Mouse (Mus musculus) lung, postnatal 0 days (tissue): ENCODE measurements around the gene AI467606.

Experiments used
- CTCF ChIP-seq: IDR thresholded peaks from 2 replicates; pipeline ENCODE4 v1.5.1; 2016; ENCODE audit warnings: antibody characterized with exemption, mild to moderate bottlenecking
- EP300 ChIP-seq: IDR thresholded peaks from 2 replicates; pipeline ENCODE4 v1.6.1; 2016; ENCODE audit warnings: antibody characterized with exemption, mild to moderate bottlenecking, control low read depth

DNA sequence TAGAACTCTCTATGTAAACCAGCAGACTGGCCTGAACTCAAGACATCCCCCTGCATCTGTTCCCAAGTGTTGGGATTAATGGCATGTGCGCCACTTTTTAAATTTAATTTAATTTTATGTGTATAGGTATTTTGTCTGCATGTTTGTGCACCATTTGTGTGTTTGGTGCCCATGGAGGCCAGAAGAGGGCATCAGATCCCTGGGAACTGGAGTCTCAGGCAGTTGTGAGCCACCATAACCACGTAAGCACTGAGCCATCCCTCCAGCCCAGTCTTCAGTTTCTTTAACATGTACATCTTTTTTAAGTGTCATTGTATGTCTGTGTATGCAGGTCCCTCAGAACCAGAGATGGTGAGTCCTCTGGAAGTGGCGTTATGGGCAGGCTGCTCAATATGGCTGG lies 13.5 kb upstream of the AI467606 start:
- TF ChIP-seq CTCF (peak; percentile 20; the same call in 1 of the 2 replicates), EP300 (no peak)
